Mouse (Mus musculus) left cerebral cortex, adult 9 months (tissue): Measurements from ENCODE around the gene Kif1b.
"Not testable (repeated sequence)": the region's sequence is repeated elsewhere in the genome, so short reads cannot be mapped to it uniquely, and the experiment has no call there.

Experiments
- DNase-seq, 2 experiments: peaks; one replicate each; pipeline ENCODE4 v3.0.0; 2022; ENCODE audit warnings: low spot score in 2 of 2

Gene Kif1b

DNA sequence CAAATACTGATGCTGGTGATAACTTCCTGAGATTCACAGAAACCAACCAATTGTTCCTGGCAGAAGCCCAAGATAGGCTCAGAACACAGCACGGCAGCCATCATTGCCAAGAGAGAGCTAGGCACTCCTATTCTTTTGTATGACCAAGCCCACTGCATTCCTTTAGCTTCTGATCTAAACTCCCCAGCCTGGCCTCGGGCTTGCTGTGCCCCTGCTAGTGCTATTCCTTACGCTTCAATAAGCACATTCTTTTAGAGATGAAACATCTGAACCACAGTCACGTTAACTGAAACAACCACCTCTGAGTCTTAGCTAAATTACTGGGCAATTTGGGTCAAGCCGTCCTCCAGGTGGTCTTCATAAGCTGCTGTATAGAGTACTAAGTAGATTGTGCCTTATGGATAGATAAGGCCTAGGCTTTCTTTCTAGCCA is 87.4 kb downstream of the Kif1b start:
- DNase-seq, result peak; percentile 25 to 52

DNA sequence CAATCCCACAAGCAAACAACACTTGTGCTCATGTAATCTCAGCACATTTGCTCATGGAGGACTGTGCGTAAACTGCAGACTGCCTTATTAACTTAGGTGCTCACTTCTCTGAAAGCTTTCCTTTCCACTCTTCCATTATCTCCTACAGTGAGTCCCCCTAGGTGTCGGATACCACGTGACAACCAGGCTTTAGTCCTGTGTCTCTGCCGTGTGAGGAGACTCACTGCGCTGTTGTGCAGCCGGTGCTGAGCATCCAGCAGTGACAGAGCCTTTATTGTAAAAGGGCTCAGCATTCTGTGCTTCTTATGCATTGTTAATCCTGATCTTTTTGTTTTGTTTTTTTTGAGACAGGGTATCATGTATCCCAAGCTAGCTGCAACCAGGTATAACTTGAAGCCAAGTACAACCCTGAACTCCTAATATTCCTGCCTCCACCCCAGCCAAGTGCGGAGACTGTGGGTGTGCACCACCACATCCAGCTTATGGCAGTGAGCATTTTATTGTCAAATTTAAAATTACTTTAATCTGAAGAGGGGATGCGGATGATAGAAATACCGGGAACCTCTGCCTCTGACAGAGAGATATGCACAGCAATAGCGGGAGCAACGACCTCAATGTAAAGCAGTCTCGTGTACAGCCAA is 88.0 kb downstream of the Kif1b start:
- DNase-seq, result no peak

DNA sequence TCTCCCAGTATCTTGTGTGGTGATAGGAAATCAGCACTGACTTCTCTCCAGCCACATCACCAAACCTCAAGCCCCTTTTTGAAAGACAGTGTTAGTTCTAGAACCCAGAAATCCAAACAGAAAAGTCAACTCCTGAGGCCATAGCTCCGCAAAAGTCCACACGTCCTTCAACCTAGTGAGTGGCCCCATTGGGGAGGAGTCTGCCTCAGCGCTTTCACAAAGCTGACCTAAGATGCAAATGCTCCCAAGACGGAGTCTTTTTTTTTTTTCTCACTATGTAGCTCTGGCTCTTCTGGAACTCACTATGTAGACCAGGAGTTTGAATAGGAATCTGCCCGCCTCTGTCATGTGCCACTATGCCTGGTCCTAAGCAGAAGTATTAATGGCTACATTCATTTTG is 89.0 kb downstream of the Kif1b start:
- no peak for DNase-seq

DNA sequence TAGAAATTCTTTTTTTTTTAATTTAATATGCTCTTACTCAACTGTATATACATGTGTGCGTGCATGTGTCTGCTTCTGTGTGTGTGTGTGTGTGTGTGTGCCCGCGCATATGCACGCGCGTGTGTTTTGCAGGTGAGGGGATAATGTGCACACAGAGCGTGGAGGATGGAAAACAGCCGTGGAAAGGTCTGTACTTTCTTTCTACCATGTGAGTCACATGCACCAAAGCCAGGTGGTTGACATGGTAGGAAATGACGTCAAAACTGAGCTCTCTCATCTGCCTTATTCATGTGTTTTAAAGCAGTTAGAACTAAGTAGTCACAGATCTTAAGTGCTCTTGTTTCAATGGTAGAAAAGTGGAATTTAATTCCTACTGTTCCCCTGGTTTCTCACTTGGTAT is 91.5 kb downstream of the Kif1b start:
- no peak for DNase-seq

GRCm38 (mm10) chr4:149215397-149215796 is 92.1 kb downstream of the Kif1b start:
- DNase-seq, result no peak

- not testable (repeated sequence) for DNase-seq
These were observed 93.0 kb downstream of the Kif1b start for GRCm38 (mm10) chr4:149214468-149214867.

DNA sequence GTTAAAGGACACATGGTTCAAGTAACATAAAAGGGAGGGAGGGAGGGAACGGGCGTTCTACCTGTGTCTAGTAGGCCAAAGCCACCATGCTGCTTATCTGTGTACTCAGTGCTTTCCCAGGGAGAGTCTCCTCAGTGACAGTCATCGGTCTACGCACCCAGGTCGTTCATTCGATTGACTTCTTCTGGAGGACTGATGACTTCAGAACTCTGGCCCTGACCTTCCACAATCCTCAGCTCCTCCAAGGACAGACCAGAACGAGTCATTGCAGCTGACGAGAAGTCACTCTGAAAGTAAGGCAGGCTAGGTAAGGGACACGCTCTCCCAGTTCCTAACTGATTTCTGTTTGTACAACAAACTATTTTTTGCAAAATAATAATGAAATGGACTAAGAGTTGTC is 94.0 kb downstream of the Kif1b start:
- no peak for DNase-seq

- DNase-seq, result not testable (repeated sequence)
These were observed 96.1 kb downstream of the Kif1b start for GRCm38 (mm10) chr4:149211441-149211840.

GRCm38 (mm10) chr4:149202467-149202866 is 105.0 kb downstream of the Kif1b start:
- DNase-seq, result no peak

DNA sequence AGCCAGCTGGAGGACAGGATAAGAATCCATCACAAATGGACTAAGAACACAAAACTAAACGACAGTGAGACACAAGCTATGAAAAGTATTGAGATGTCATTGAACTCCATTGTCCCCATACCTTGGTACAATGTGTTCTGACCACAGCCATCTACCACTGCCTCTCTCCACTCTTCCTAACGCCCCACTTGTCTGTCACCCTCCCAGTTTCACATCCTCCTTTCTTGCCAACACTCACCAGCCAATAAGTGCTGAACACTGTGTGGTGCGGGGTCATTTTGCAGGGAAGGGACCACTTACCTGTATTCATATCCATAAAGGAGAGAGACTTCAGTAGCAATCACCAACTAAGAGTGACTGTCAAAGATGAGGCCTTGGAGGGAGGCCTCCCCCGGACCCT is 106.4 kb downstream of the Kif1b start:
- DNase-seq, result no peak

- no peak for DNase-seq
These were observed 110.3 kb downstream of the Kif1b start for GRCm38 (mm10) chr4:149197180-149197579.

DNA sequence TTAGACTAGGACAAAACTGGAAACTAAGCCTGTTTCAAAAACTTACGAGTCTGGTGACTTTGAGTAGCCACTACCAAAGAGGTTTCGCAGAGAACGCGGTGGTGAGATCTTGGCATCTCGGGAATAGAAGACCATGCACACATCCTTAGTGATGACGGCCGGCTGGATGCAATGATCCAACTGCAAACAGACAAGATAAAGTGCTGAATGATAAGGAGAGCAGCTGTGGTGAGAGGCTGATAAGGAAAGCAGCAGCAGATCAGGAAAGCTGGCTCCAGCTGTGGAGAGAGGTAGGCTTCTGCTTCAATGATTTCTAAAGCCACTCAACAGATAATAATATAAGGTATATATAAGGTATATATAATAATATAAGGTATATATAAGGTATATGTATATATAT is 116.4 kb downstream of the Kif1b start:
- DNase-seq, result no peak

GRCm38 (mm10) chr4:149188563-149188962 is 118.9 kb downstream of the Kif1b start:
- no peak for DNase-seq

DNA sequence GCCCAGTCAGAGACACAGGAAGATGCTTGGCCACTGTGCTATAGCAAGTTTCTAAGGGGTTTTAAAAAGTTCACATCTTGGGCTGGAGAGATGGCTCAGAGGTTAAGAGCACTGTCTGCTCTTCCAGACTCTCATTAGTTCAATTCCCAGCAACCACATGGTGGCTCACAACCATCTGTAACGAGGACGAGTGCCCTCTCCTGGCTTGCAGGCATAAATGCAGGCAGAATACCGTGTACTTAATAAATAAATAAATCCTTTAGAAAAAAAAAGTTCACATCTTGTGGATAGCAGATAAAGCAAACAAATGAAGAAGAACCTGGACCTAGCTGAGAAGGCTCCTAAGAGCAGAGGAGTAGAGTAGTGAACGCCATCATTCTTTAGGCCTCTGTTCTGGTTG is 124.7 kb downstream of the Kif1b start:
- no peak for DNase-seq

DNA sequence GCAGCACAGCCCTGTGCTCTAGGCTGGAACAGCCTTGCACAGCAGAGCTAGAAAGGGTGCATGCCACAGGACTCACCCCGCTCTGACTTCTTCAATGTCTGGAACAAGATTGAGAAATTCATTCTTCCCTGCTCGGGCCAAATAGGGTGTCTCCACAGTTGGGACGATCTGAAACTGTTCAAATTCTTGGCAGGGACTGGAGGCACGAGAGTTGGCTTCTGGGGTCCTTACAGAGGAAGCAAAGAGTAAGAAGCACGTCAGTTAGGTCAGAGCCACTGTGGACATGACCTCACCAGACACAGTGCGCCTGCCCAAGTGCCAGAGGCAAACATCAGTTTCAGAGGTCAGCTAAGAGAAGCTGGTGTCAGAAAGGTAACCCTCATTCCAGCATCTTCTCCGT is 125.3 kb downstream of the Kif1b start:
- no peak for DNase-seq

DNA sequence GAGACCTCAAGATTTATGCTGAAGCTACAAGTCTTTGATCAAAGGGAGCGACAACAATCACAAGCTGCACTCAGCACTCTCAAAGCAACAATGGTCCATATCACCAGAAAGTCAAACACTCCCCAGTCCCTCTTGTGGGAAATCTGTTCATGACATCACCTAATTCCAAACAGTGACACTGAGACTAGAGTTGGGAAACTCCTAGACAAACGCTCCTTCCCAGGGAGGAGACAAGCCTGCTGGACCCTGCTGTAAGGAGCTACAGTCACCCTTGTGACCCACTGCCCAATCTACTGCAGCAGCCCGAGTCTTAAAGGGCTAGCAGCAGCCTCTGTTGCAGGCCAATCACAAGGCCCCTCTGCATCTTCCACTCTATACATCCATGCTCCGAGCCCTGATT is 127.9 kb downstream of the Kif1b start:
- no peak for DNase-seq

- DNase-seq, result no peak
These were observed 128.3 kb downstream of the Kif1b start for GRCm38 (mm10) chr4:149179160-149179559.

DNA sequence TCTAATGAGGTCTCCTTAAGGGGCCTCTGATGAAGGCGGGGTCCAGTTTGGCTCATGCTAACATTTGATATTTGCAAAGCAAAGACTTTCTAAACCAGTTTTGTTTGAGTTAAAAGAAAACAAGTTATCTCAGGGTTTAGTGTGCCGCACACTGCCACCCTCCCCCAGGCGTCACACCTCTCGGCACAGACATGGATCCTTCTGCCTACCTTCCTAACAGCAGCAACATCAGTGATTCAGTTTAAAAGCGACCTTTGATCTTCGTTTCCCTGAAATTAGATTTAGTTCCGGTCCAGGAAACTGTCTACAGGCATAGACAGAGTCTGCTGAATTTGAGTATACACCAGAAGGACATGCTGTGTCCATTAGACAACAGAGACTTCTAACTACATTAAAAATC is 129.2 kb downstream of the Kif1b start:
- no peak for DNase-seq

GRCm38 (mm10) chr4:149177046-149177445 is 130.4 kb downstream of the Kif1b start:
- DNase-seq, result no peak

- DNase-seq, result no peak
These were observed 130.8 kb downstream of the Kif1b start for GRCm38 (mm10) chr4:149176645-149177044.

GRCm38 (mm10) chr4:149173661-149174060 is 133.8 kb downstream of the Kif1b start:
- DNase-seq, result no peak

- DNase-seq, result no peak
These were observed 134.8 kb downstream of the Kif1b start for GRCm38 (mm10) chr4:149172666-149173065.

GRCm38 (mm10) chr4:149172083-149172482 is 135.4 kb downstream of the Kif1b start:
- no peak for DNase-seq

GRCm38 (mm10) chr4:149171581-149171981 is 135.9 kb downstream of the Kif1b start:
- DNase-seq, result no peak
